Mouse (Mus musculus) erythroblast, embryonic 14.5 days (primary cell): ENCODE results near the gene Ifitm1. TPM values are rescaled to one million over a fixed set of nuclear protein-coding genes. Genes with fewer than 3 reads are reported as not detected.
"Not testable (repeated sequence)": the region's sequence is repeated elsewhere in the genome, so short reads cannot be mapped to it uniquely, and the experiment has no call there.

Experiments used
- H3K27me3 ChIP-seq: 2 replicates; pipeline ENCODE4 v1.6.1; 2012; ENCODE audit warnings: inconsistent platforms; ENCODE audit not compliant: control insufficient read depth
- H3K36me3 ChIP-seq: 2 replicates; pipeline ENCODE4 v1.6.1; 2012; ENCODE audit warnings: mild to moderate bottlenecking, inconsistent platforms; ENCODE audit not compliant: control insufficient read depth
- H3K4me1 ChIP-seq: 2 replicates; pipeline ENCODE4 v1.6.1; 2012; ENCODE audit warnings: inconsistent platforms; ENCODE audit not compliant: control insufficient read depth
- H3K4me3 ChIP-seq: replicated peaks from 2 replicates; pipeline ENCODE3; 2012; ENCODE audit warnings: moderate library complexity, mild to moderate bottlenecking, inconsistent platforms
- H3K9me3 ChIP-seq: 2 replicates; pipeline ENCODE4 v1.6.1; 2012; ENCODE audit warnings: low read length, inconsistent platforms, mixed read lengths; ENCODE audit not compliant: control insufficient read depth
- GATA1 ChIP-seq: IDR thresholded peaks from 2 replicates; pipeline ENCODE4 v1.6.1; 2012; ENCODE audit warnings: low read length, inconsistent platforms, mixed read lengths
- TAL1 ChIP-seq: IDR thresholded peaks from 3 replicates; pipeline ENCODE4 v1.6.1; 2012; ENCODE audit warnings: low read length, inconsistent platforms, mixed read lengths
- polyA plus RNA-seq: library from polyadenylated mRNA; stranded (reverse); fragments of >175 nt; gene quantifications from 2 replicates; pipeline ENCODE4 v1.2.3, GENCODE M21; 2012

Ifitm1 gene
- polyA plus RNA-seq, 1 experiment: 0.05 TPM

- H3K4me1 ChIP-seq: peaks cover 24% of the 10 kb centered on the region
- H3K36me3 ChIP-seq: no peaks in the 10 kb centered on the region
- TF ChIP-seq TAL1: no peak
- no peak for TF ChIP-seq GATA1
- peaks cover 4% of the 10 kb centered on the region for H3K27me3 ChIP-seq
- H3K9me3 ChIP-seq: no peaks in the 10 kb centered on the region
- no peak overlapping the region for H3K4me3 ChIP-seq
These were observed 39.4 kb downstream of the Ifitm1 start for GRCm38 (mm10) chr7:141006446-141006845.

- Histone ChIP-seq H3K4me3 (no peak overlapping the region), H3K36me3 (no peaks in the 10 kb centered on the region), H3K4me1 (peaks cover 28% of the 10 kb centered on the region), H3K9me3 (no peaks in the 10 kb centered on the region), H3K27me3 (peaks cover 4% of the 10 kb centered on the region)
- no peak for TF ChIP-seq TAL1
- TF ChIP-seq GATA1: no peak
These were observed 39.9 kb downstream of the Ifitm1 start for GRCm38 (mm10) chr7:141006914-141007313.

GRCm38 (mm10) chr7:141008312-141008761 is 41.3 kb downstream of the Ifitm1 start:
- H3K9me3 ChIP-seq: no peaks in the 10 kb centered on the region
- H3K36me3 ChIP-seq: no peaks in the 10 kb centered on the region
- no peak for TF ChIP-seq GATA1
- no peak for TF ChIP-seq TAL1
- H3K4me3 ChIP-seq: no peak overlapping the region
- peaks cover 4% of the 10 kb centered on the region for H3K27me3 ChIP-seq
- peaks cover 34% of the 10 kb centered on the region for H3K4me1 ChIP-seq

- no peaks in the 10 kb centered on the region for H3K9me3 ChIP-seq
- H3K4me3 ChIP-seq: no peak overlapping the region
- H3K27me3 ChIP-seq: peaks cover 4% of the 10 kb centered on the region
- H3K36me3 ChIP-seq: no peaks in the 10 kb centered on the region
- peaks cover 34% of the 10 kb centered on the region for H3K4me1 ChIP-seq
- TF ChIP-seq TAL1 (no peak), GATA1 (no peak)
These were observed 42.1 kb downstream of the Ifitm1 start for GRCm38 (mm10) chr7:141008938-141009660.

GRCm38 (mm10) chr7:141009665-141010064 is 42.6 kb downstream of the Ifitm1 start:
- Histone ChIP-seq H3K4me3 (no peak overlapping the region), H3K27me3 (peaks cover 4% of the 10 kb centered on the region), H3K36me3 (no peaks in the 10 kb centered on the region), H3K4me1 (peaks cover 34% of the 10 kb centered on the region), H3K9me3 (no peaks in the 10 kb centered on the region)
- TF ChIP-seq TAL1: no peak
- no peak for TF ChIP-seq GATA1

GRCm38 (mm10) chr7:141010593-141010992 is 43.6 kb downstream of the Ifitm1 start, which contains the start of gene Ifitm3:
Gene Ifitm3 (minus strand): TSS chr7:141010770.
- Histone ChIP-seq H3K36me3 (no peaks in the 10 kb centered on the region), H3K27me3 (peaks cover 4% of the 10 kb centered on the region), H3K9me3 (no peaks in the 10 kb centered on the region), H3K4me3 (peak within 1 kb of the TSS; percentile 43), H3K4me1 (peaks cover 41% of the 10 kb centered on the region)
- no peak for TF ChIP-seq GATA1
- no peak for TF ChIP-seq TAL1

GRCm38 (mm10) chr7:141011238-141011770 is 44.3 kb downstream of the Ifitm1 start:
- H3K36me3 ChIP-seq: no peaks in the 10 kb centered on the region
- TF ChIP-seq TAL1: no peak
- TF ChIP-seq GATA1: no peak
- H3K27me3 ChIP-seq: peaks cover 4% of the 10 kb centered on the region
- peaks cover 41% of the 10 kb centered on the region for H3K4me1 ChIP-seq
- H3K9me3 ChIP-seq: no peaks in the 10 kb centered on the region
- no peak overlapping the region for H3K4me3 ChIP-seq

- H3K27me3 ChIP-seq: no peaks in the 10 kb centered on the region
- no peak overlapping the region for H3K4me3 ChIP-seq
- no peaks in the 10 kb centered on the region for H3K9me3 ChIP-seq
- TF ChIP-seq GATA1 (no peak), TAL1 (no peak)
- no peaks in the 10 kb centered on the region for H3K36me3 ChIP-seq
- peaks cover 16% of the 10 kb centered on the region for H3K4me1 ChIP-seq
These were observed 50.0 kb downstream of the Ifitm1 start for GRCm38 (mm10) chr7:141016707-141017697.

GRCm38 (mm10) chr7:141017824-141018223 is 50.8 kb downstream of the Ifitm1 start, which contains the start of gene Ifitm6:
Gene Ifitm6 (minus strand): TSS chr7:141017924.
- H3K9me3 ChIP-seq, H3K27me3 ChIP-seq, H3K36me3 ChIP-seq, H3K4me3 ChIP-seq: not testable (repeated sequence)
- H3K4me1 ChIP-seq: peaks cover 11% of the 10 kb centered on the region
